Mouse (Mus musculus): Measurements from ENCODE around the gene Lzts2.

GRCm38 (mm10) chr19:45063565-45064292 lies 49.5 kb downstream of the Lzts2 start:
- TF ChIP-seq EP300 (optimal IDR thresholded peaks at IDR 0.05) (no peak), CTCF (IDR thresholded peaks at IDR 0.05; ENCODE audit: low read depth) (peak; percentile 70)
